Mouse (Mus musculus) ES-Bruce4 (cell line): ENCODE measurements at regions not wholly inside any gene's neighbourhood (a gene's known extent, or its start where the extent isn't known, plus 50 kb on each side); places are given as distances from the start of the nearest gene placed in this dataset.
A peak's percentile ranks its signal among the peaks of the same experiment; 100 is the strongest.

Experiments
- CTCF ChIP-seq: IDR thresholded peaks from one replicate; pipeline ENCODE4 v1.8.1; 2011; ENCODE audit warnings: low read depth, low read length
- POLR2A ChIP-seq: IDR thresholded peaks from one replicate; pipeline ENCODE4 v1.8.1; 2011; ENCODE audit warnings: low read length; ENCODE audit not compliant: insufficient read depth

- TF ChIP-seq POLR2A (no peak), CTCF (peak; percentile 22)
Measured at GRCm38 (mm10) chr11:71557412-71557811, 192.3 kb upstream of the Wscd1 start.
